Mouse (Mus musculus): ENCODE measurements around the gene Gba.

DNA sequence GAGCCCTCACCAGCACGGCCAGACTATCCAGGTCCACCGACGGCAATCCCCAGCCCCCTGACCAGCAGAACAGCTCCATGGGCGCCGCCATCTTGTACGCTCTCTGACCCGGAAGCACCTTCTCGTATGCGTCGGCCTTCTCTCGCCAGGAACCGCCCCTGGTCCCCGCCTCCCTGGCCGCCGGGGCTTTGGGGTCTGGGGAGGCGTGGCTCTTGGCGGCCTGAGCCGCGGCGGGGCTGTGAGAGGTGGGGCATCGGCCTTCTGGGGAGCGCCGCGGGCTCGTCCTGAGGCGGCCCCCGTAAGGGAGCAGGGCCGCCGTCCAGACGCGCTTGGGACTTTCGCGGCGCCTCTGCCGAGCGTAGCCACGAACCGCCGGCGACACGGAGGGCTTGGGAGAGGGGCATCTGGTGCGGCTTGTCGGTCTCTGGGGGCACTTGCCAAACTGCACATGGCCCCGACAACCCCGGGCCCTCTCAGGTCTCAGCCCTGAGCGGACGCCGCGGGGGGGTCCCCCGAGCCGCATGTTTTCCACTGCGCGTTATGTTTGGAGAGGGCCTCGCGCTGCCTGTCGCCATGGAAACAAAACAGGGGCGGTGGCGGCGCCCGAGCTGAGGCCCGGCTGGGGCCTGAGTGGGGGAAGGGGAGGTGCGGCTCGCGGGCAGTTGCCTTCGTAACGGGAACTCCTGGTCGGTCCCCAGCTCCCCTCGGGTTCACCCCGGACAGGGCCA is 11.2 kb downstream of the Gba start:
- TF ChIP-seq CTCF (IDR thresholded peaks at IDR 0.05; ENCODE audit: low read depth, low read length) (no peak), POLR2A (IDR thresholded peaks at IDR 0.05; ENCODE audit: extremely low read depth, insufficient read depth, low read length) (0 out of 2 replicates have a peak, but pooled peaks have one; percentile 19)
